Mouse (Mus musculus): Measurements from ENCODE around the gene Gm44965. TPM values are rescaled to one million over a fixed set of nuclear protein-coding genes. Genes with fewer than 3 reads are reported as not detected.

The Gm44965 gene
- polyA plus RNA-seq (2012; rRNA removed): 0.42 and 0.49 TPM in 2 replicates

- 7% methylated on average over 45 of the region's 45 CpGs for WGBS
- peaks cover 16% of the 10 kb centered on the region for H3K4me1 ChIP-seq (ENCODE audit: control insufficient read depth, insufficient read depth, low read length)
- no peaks in the 10 kb centered on the region for H3K27me3 ChIP-seq (replicated peaks; ENCODE audit: control insufficient read depth, insufficient read depth, low read length)
- H3K36me3 ChIP-seq (ENCODE audit: control insufficient read depth, insufficient read depth, low read length): peaks cover 2% of the 10 kb centered on the region
- peak; percentile 49 for TF ChIP-seq CTCF (conservative IDR thresholded peaks at IDR 0.05; ENCODE audit: insufficient read depth, insufficient read length, low read depth, low read length)
- TF ChIP-seq POLR2A (IDR thresholded peaks at IDR 0.05; ENCODE audit: low read depth, low read length): peak; percentile 55
- peak; percentile 98 for DNase-seq
- H3K4me3 ChIP-seq (ENCODE audit: insufficient read depth, low read depth, low read length): peak within 1 kb of the TSS; percentile 97
- H3K27ac ChIP-seq (ENCODE audit: insufficient read depth, low read depth, low read length): peak within 1 kb of the TSS; percentile 97
These were observed at the start of gene Gm44965, which contains the start of gene Repin1 for GRCm38 (mm10) chr6:48593158-48594042. TSS of gene Gm44965 (plus strand) at chr6:48593941. TSS of gene Repin1 (plus strand) at chr6:48593883.

GRCm38 (mm10) chr6:48545251-48545650 is 48.5 kb upstream of the Gm44965 start:
- Histone ChIP-seq H3K4me1 (ENCODE audit: control insufficient read depth, insufficient read depth, low read length) (no peaks in the 10 kb centered on the region; the same call in 1 of the 2 replicates), H3K4me3 (ENCODE audit: insufficient read depth, low read depth, low read length) (no peak overlapping the region), H3K36me3 (ENCODE audit: control insufficient read depth, insufficient read depth, low read length) (no peaks in the 10 kb centered on the region), H3K27me3 (replicated peaks; ENCODE audit: control insufficient read depth, insufficient read depth, low read length) (no peaks in the 10 kb centered on the region), H3K27ac (ENCODE audit: insufficient read depth, low read depth, low read length) (no peak overlapping the region)
- TF ChIP-seq POLR2A (IDR thresholded peaks at IDR 0.05; ENCODE audit: low read depth, low read length): no peak
- TF ChIP-seq CTCF (conservative IDR thresholded peaks at IDR 0.05; ENCODE audit: insufficient read depth, insufficient read length, low read depth, low read length): no peak
- WGBS: 64% methylated on average over 5 of the region's 5 CpGs
- no peak for DNase-seq

GRCm38 (mm10) chr6:48546271-48546670 is 47.5 kb upstream of the Gm44965 start:
- WGBS: 37% methylated on average over 1 of the region's 1 CpGs
- TF ChIP-seq CTCF (conservative IDR thresholded peaks at IDR 0.05; ENCODE audit: insufficient read depth, insufficient read length, low read depth, low read length): peak; percentile 45
- no peak for TF ChIP-seq POLR2A (IDR thresholded peaks at IDR 0.05; ENCODE audit: low read depth, low read length)
- no peaks in the 10 kb centered on the region; the same call in 1 of the 2 replicates for H3K4me1 ChIP-seq (ENCODE audit: control insufficient read depth, insufficient read depth, low read length)
- H3K27ac ChIP-seq (ENCODE audit: insufficient read depth, low read depth, low read length): no peak overlapping the region
- no peaks in the 10 kb centered on the region for H3K27me3 ChIP-seq (replicated peaks; ENCODE audit: control insufficient read depth, insufficient read depth, low read length)
- no peaks in the 10 kb centered on the region for H3K36me3 ChIP-seq (ENCODE audit: control insufficient read depth, insufficient read depth, low read length)
- peak; percentile 61 for DNase-seq
- H3K4me3 ChIP-seq (ENCODE audit: insufficient read depth, low read depth, low read length): no peak overlapping the region

GRCm38 (mm10) chr6:48546858-48547257 is 46.9 kb upstream of the Gm44965 start:
- H3K4me3 ChIP-seq (ENCODE audit: insufficient read depth, low read depth, low read length): no peak overlapping the region
- no peaks in the 10 kb centered on the region for H3K36me3 ChIP-seq (ENCODE audit: control insufficient read depth, insufficient read depth, low read length)
- no peaks in the 10 kb centered on the region for H3K27me3 ChIP-seq (replicated peaks; ENCODE audit: control insufficient read depth, insufficient read depth, low read length)
- no peak for DNase-seq
- no peaks in the 10 kb centered on the region; the same call in 1 of the 2 replicates for H3K4me1 ChIP-seq (ENCODE audit: control insufficient read depth, insufficient read depth, low read length)
- TF ChIP-seq CTCF (conservative IDR thresholded peaks at IDR 0.05; ENCODE audit: insufficient read depth, insufficient read length, low read depth, low read length) (no peak), POLR2A (IDR thresholded peaks at IDR 0.05; ENCODE audit: low read depth, low read length) (no peak)
- H3K27ac ChIP-seq (ENCODE audit: insufficient read depth, low read depth, low read length): no peak overlapping the region
- 61% methylated on average over 4 of the region's 4 CpGs for WGBS

GRCm38 (mm10) chr6:48548314-48548713 is 45.4 kb upstream of the Gm44965 start:
- Histone ChIP-seq H3K27me3 (replicated peaks; ENCODE audit: control insufficient read depth, insufficient read depth, low read length) (no peaks in the 10 kb centered on the region), H3K4me3 (ENCODE audit: insufficient read depth, low read depth, low read length) (no peak overlapping the region), H3K36me3 (ENCODE audit: control insufficient read depth, insufficient read depth, low read length) (no peaks in the 10 kb centered on the region), H3K4me1 (ENCODE audit: control insufficient read depth, insufficient read depth, low read length) (no peaks in the 10 kb centered on the region), H3K27ac (ENCODE audit: insufficient read depth, low read depth, low read length) (no peak overlapping the region)
- 76% methylated on average over 6 of the region's 6 CpGs for WGBS
- DNase-seq: no peak
- no peak for TF ChIP-seq POLR2A (IDR thresholded peaks at IDR 0.05; ENCODE audit: low read depth, low read length)
- no peak for TF ChIP-seq CTCF (conservative IDR thresholded peaks at IDR 0.05; ENCODE audit: insufficient read depth, insufficient read length, low read depth, low read length)

GRCm38 (mm10) chr6:48552918-48553317 is 40.8 kb upstream of the Gm44965 start:
- Histone ChIP-seq H3K4me3 (ENCODE audit: insufficient read depth, low read depth, low read length) (no peak overlapping the region), H3K27ac (ENCODE audit: insufficient read depth, low read depth, low read length) (no peak overlapping the region), H3K36me3 (ENCODE audit: control insufficient read depth, insufficient read depth, low read length) (no peaks in the 10 kb centered on the region), H3K27me3 (replicated peaks; ENCODE audit: control insufficient read depth, insufficient read depth, low read length) (no peaks in the 10 kb centered on the region), H3K4me1 (ENCODE audit: control insufficient read depth, insufficient read depth, low read length) (peaks cover 13% of the 10 kb centered on the region)
- peak; percentile 45 for DNase-seq
- WGBS: 74% methylated on average over 4 of the region's 4 CpGs
- no peak for TF ChIP-seq POLR2A (IDR thresholded peaks at IDR 0.05; ENCODE audit: low read depth, low read length)
- no peak for TF ChIP-seq CTCF (conservative IDR thresholded peaks at IDR 0.05; ENCODE audit: insufficient read depth, insufficient read length, low read depth, low read length)

- Histone ChIP-seq H3K27ac (ENCODE audit: insufficient read depth, low read depth, low read length) (peak overlapping the region; percentile 99), H3K4me3 (ENCODE audit: insufficient read depth, low read depth, low read length) (peak overlapping the region; percentile 64; the same call in 1 of the 2 replicates), H3K27me3 (replicated peaks; ENCODE audit: control insufficient read depth, insufficient read depth, low read length) (no peaks in the 10 kb centered on the region), H3K4me1 (ENCODE audit: control insufficient read depth, insufficient read depth, low read length) (peaks cover 13% of the 10 kb centered on the region), H3K36me3 (ENCODE audit: control insufficient read depth, insufficient read depth, low read length) (no peaks in the 10 kb centered on the region)
- WGBS: 54% methylated on average over 4 of the region's 4 CpGs
- TF ChIP-seq CTCF (conservative IDR thresholded peaks at IDR 0.05; ENCODE audit: insufficient read depth, insufficient read length, low read depth, low read length): no peak
- no peak for TF ChIP-seq POLR2A (IDR thresholded peaks at IDR 0.05; ENCODE audit: low read depth, low read length)
- DNase-seq: peak; percentile 20
These were observed 39.9 kb upstream of the Gm44965 start for GRCm38 (mm10) chr6:48553819-48554218.
